Mouse (Mus musculus): ENCODE results near the gene Prok1.

DNA sequence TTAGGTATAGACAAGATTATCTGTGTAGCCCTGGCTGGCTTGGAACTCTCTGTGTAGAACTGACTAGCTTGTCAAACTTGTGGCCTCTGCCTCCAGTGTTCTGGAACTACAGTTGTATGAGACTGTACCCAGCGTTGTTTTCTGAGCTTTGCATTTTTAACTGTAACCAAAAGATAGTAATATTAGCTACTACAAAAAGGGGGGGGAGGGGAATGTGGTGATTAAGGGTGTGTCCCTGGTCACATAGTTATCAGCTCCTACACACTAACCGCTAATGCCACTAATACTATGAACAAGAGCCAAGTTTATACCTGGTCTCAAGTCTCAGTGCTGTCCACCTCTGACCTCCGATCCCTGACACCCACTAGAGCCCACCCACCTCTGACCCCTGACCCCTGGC is 32.9 kb upstream of the Prok1 start:
- no peak for TF ChIP-seq EP300 (IDR thresholded peaks at IDR 0.05; ENCODE audit: low read depth)
- TF ChIP-seq CTCF (IDR thresholded peaks at IDR 0.05; ENCODE audit: low read depth): no peak

Measured in liver, embryonic 14.5 days (tissue).